Mouse (Mus musculus) lung, postnatal 0 days (tissue): ENCODE results near the gene Syngr1.
A peak's percentile ranks its signal among the peaks of the same experiment; 100 is the strongest.

Source experiments
- CTCF ChIP-seq: IDR thresholded peaks from 2 replicates; pipeline ENCODE4 v1.5.1; 2016; ENCODE audit warnings: antibody characterized with exemption, mild to moderate bottlenecking
- EP300 ChIP-seq: IDR thresholded peaks from 2 replicates; pipeline ENCODE4 v1.6.1; 2016; ENCODE audit warnings: antibody characterized with exemption, mild to moderate bottlenecking, control low read depth

DNA sequence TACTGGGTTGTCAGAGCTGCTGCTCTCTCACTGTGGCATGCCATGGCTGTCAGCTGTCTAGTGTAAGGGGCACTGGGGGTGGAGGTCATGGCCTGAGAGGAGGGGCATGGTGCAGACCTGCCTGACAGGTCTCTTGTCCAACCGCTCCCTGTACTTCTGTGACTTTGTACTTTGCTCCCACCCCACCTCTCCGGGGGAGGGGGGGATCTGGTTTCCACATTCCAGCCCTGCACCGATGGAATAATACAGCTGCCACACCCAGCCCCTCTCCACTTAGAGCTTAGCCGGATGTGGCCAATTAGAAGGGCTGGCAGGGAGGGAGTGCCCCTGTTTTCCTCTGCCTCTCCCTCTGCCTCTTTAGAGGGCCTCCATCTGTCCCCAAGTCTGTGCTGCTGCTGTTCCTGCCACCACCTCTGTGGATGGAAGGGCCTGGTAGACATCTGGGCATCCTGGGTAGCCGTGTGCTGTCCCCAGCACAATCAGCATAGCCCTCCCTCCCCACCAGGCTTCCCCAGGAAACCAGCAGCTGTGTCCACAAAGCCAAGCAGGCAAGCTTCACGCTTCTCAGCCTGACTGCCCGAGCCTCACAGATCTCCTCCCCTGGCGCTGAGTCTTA is 68.3 kb downstream of the Syngr1 start:
- TF ChIP-seq CTCF, result peak; percentile 7; the same call in 1 of the 2 replicates
- peak; percentile 77 for TF ChIP-seq EP300
